Mouse (Mus musculus) liver, adult 10 weeks (tissue): ENCODE results near the gene Ndufa10. TPM values are rescaled to one million over a fixed set of nuclear protein-coding genes. Genes with fewer than 3 reads are reported as not detected.

ENCODE experiments used
- polyA plus RNA-seq: library from polyadenylated mRNA; stranded (reverse); fragments of 350-450 nt; fragmentation: Illumina TruSeq; extraction: RNeasy Lipid Tissue Mini Kit (QIAGEN cat#74804); gene quantifications from one replicate; pipeline ENCODE4 v1.2.3, GENCODE M21; 2014; ENCODE audit warnings: low read depth, low replicate concordance

Ndufa10 gene
- polyA plus RNA-seq: 242 TPM

GRCm38 (mm10) chr1:92473165-92474041 lies at the start of gene Ndufa10:
Gene Ndufa10, minus strand, starts transcription at chr1:92473860.

GRCm38 (mm10) chr1:92518561-92518960 lies 44.9 kb upstream of the Ndufa10 start, which contains the start of gene Olfr1414:
Gene Olfr1414, minus strand, starts transcription at chr1:92518661.

GRCm38 (mm10) chr1:92496001-92496400 lies 22.3 kb upstream of the Ndufa10 start, which contains the start of gene Olfr1415:
Gene Olfr1415, minus strand, starts transcription at chr1:92496101.

GRCm38 (mm10) chr1:92485013-92485412 lies 11.4 kb upstream of the Ndufa10 start, which contains the start of gene Olfr1416:
Gene Olfr1416, minus strand, starts transcription at chr1:92485113.

Other genes starting within 250 kb of the Ndufa10 start
- not detected for gene Olfr1416, start 11.3 kb upstream of the Ndufa10 start, polyA plus RNA-seq
- gene Olfr1415, start 22.2 kb upstream of the Ndufa10 start, polyA plus RNA-seq: not detected
- not detected for gene Olfr1414, start 44.8 kb upstream of the Ndufa10 start, polyA plus RNA-seq
- gene Olfr1413, start 97.5 kb upstream of the Ndufa10 start, polyA plus RNA-seq: not detected
- gene Olfr1412, start 111.9 kb upstream of the Ndufa10 start, polyA plus RNA-seq: not detected
- not detected for gene Olfr1411, start 120.6 kb upstream of the Ndufa10 start, polyA plus RNA-seq
- gene Olfr1410, start 131.9 kb upstream of the Ndufa10 start, polyA plus RNA-seq: not detected
- not detected for gene Olfr12, start 143.9 kb upstream of the Ndufa10 start, polyA plus RNA-seq
- gene Cops9, start 168.1 kb upstream of the Ndufa10 start, polyA plus RNA-seq: 65.2 TPM
- gene Otos, start 175.0 kb upstream of the Ndufa10 start, polyA plus RNA-seq: not detected